Mouse (Mus musculus): ENCODE measurements around the gene Sulf2.

Sulf2 gene

DNA sequence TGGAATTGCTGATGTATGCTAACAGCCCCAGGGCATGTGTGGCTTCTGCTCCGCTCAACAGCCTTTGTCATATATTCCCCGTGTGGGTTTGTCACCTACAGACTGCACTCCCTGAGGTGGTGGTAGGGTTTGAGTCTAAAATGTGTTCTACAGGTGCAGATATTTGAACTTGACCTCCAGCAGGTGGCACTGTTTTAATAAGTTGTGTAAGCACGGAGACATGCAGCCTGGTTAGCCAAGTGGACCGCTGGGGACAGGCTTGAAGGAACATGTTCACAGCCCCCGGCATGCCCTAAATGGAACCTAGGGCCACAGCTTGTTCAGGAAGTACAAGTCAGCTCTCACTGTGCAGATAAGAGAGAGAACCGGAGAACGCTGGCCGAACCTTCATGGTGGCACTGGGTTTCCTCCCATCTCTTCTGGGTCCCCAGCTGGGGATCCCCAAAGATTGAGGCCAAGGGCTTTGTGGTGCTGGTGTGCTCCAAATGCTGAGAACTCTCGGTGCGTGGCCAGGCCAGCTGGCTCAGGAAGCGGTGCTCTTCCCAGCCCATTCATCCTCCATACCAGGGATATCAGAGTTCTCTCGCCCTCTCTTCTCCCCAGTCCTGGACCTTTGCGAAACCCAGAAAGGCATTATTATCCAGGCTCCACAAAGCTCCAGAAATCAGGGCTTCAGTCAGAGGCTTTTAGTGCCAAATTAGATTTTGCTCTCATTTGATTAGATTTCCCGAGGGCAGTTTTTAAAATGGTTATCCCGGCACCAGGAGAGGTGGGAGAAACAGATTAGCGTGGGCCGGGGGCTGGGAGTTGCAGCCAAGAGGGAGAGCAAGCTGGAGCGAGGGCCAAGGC is 57.8 kb downstream of the Sulf2 start:
- no peak for TF ChIP-seq GATA4 (IDR thresholded peaks at IDR 0.05; ENCODE audit: insufficient replicate concordance, low read length)

DNA sequence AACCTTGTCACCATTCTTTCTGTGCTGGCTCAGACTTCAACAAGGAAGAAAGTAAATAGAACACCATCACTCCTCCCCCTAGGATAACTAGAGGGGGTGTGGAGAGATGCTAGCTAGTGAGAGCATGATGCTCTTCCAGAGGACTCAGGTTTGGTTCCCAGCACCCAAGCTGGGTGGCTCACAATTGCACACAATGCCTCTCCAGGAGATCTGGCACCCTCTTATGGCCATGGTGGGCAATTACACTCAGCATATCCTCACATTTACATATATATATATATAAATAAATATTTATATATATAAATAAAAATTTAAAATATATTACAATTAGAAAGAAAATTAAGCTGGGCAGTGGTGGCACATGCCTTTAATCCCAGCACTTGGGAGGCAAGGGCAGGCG is 58.6 kb downstream of the Sulf2 start:
- no peak for TF ChIP-seq GATA4 (IDR thresholded peaks at IDR 0.05; ENCODE audit: insufficient replicate concordance, low read length)

DNA sequence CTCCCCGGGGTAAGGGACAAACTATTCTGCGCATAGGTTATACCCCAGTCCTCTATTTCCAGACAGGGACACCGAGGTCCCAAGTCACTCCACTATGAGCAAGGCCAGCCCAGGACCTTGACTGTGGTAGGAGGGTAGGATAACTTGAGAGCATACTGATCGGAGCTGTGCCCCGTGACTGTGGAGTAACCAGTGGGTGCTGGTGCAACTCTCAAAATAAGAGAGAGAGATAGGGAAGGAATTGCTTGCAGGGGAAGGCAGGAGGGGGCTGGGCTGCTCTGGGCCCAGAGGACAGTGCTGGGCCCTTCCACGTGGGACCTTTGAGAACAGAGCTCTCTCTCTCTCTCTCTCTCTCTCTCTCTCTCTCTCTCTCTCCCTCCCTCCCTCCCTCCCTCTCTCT is 59.2 kb downstream of the Sulf2 start:
- no peak for TF ChIP-seq GATA4 (IDR thresholded peaks at IDR 0.05; ENCODE audit: insufficient replicate concordance, low read length)

DNA sequence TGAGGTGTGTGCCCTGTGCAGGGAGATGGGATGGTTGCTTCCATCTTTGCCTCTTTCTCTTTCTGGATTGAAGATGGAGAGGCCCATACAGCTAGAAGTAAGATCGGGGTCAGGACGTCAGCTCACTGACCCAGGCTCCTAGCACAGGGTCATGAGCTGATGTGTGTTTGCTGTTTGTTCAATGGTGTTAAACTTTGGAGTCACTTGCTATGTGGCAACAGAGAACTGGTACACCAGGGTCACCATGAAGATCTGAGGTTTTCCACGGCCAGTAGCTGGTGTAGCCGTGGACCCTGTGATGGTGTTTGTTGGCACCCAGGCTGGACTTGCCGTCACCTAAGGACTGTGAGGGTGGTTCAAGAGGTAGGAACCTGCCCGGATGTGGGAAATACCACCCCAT is 63.1 kb downstream of the Sulf2 start:
- TF ChIP-seq GATA4 (IDR thresholded peaks at IDR 0.05; ENCODE audit: insufficient replicate concordance, low read length): no peak

DNA sequence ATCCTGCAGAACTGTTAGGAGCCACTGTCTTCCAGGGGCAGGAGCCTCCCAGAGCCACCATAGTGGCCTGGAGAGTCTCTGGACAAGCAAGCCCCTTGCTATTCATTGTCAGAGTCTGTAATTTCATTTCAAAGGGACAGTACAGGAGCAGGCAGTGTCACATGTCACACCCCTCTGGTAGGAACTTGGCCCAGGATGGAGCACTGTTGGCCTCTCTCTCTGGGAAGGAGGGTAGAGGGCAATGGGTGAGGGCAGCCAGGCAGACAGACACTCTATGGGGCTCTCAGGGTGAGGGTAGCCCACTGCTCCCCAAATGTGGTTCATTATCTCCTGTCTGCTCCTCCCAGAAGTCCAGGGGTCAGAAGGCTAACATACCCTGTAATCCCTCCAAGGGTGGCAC is 63.9 kb downstream of the Sulf2 start:
- TF ChIP-seq GATA4 (IDR thresholded peaks at IDR 0.05; ENCODE audit: insufficient replicate concordance, low read length): no peak

DNA sequence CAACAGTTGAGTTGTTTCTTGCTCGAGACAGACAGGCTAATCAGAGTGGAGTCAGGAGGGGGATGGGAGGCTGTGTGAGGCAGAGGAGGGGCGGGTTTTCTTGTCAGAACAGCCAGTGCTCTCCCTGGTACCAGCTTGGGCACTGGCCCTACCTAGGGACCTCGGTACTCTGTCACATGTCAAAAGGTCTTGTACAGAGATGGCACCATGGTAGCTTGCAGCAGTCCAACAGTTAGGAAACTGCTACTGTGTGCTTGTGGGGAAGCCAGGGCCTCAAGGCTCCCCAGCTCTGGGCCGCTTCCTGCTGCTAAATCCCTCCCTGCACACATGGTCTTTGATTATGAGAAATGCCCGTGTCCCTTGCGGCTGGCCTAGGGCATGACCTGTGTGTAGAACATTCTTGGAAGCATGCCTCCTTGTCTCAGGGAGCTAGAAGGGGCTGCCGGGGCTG is 65.3 kb downstream of the Sulf2 start:
- TF ChIP-seq GATA4 (IDR thresholded peaks at IDR 0.05; ENCODE audit: insufficient replicate concordance, low read length): no peak

DNA sequence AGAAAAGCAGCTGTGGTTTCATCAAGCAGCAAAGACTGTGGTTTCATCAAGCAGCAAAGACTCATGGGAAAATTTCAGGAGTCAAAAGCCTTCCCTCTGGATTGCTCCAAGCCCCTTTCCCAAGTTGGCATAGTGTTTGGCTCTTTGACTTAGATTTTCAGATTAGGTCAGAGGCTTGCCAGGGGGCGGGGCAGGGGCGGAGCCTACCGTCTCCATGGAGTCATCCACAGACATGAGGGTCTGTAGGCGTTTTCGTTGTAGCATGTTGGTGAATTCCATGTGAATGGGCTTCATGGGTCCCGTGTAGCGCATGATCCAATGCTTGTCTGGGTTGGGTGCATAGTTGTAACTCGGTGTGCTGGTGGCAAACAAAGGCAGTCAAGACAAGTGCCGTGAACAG is 66.5 kb downstream of the Sulf2 start:
- TF ChIP-seq GATA4 (IDR thresholded peaks at IDR 0.05; ENCODE audit: insufficient replicate concordance, low read length): no peak

DNA sequence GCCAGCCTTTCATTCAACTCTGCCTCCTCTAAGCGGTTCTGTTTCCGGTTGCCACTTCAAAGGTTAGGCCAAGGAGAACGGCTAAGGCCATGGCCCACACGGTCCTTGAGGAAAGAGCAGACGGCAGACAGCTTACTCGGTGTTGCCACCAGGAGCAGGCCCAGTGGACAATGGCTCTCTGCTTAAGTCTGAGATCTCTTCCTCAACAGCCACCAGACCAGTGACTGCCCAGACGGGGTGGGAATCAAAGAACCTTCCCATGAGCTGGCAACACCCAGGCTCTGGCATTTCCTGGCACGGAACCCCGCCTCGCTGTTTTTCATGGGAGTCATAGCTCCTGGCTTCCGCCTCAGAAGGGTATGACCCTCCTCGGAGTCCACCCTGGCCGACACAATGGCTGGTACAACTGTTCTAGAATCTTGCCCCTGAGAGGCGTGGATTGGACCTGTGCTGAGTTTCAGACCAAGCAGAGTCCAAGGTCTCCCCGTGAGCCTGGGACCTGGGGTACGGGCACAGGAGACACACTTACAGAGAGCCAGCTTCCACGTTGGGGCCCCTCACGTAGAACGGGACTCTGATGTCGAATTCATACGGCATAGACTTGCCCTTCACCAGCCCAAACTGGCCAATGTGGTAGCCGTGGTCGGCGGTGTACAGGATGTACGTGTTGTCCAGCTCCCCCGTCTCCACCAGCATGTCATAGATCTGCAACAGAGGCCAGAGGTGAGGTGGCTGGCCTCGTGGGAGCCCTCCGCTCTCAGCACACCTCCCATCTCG is 68.8 kb downstream of the Sulf2 start:
- no peak for TF ChIP-seq GATA4 (IDR thresholded peaks at IDR 0.05; ENCODE audit: insufficient replicate concordance, low read length)

DNA sequence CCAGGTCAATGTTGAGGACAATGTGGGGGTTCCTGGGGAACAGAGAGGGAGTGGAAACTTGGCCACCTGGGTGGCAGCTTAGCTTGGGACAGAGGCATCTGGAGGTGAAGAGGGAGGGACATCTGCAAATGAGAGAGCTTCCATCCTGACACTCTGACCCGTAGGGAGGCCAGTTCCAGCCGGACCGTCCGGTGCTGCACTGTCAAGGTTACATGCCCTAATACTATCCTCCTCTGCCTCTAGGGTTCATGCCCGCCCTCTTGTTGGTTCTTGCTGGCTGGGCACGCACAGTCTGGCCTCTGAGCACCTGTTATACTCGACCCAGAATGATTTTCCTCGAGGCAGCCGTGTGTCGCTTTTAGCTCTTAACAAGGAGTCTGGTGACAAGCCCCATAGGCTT is 69.7 kb downstream of the Sulf2 start:
- no peak for TF ChIP-seq GATA4 (IDR thresholded peaks at IDR 0.05; ENCODE audit: insufficient replicate concordance, low read length)

DNA sequence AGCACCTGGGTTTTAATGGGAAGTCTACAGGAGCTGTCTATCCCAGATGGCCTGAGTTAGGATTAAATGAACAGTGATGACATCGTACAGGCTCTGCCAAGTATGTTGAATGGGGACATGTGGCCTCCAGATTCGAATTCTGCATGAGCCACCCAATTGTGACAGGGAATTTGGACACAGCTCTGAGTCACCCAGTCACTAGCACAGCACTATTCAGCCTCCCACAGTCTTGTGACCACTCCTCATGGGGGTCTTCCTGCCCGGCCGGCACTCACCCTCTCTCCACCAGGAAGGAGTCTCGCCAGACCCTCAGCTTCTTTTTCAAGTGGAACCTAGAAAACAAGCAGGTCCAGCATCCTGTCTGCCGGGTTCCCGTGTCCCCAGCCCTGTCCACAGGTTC is 71.4 kb downstream of the Sulf2 start:
- no peak for TF ChIP-seq GATA4 (IDR thresholded peaks at IDR 0.05; ENCODE audit: insufficient replicate concordance, low read length)

DNA sequence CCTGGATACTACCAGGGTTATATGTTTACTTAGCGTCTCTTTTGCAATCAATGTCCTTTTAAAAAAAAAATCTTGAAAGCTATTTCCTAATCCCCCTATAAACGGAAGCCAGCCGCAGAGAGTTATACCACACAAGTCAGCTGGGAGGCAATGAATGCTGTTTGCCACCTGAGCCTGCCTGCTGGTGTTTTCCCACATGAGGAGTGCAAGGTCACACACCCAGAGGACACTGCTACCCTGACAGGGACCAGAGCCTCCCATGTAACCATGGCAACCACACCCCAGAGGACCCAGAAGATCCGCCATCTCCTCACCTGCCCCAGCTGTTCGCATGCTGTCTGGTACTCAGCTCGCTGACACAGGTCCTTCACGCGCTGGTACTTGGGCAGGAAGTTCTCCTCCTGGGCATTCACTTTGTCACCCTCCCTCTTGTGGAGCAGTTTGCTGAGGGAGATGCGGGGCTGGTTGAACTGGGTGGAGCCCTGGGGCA is 71.9 kb downstream of the Sulf2 start:
- no peak for TF ChIP-seq GATA4 (IDR thresholded peaks at IDR 0.05; ENCODE audit: insufficient replicate concordance, low read length)

DNA sequence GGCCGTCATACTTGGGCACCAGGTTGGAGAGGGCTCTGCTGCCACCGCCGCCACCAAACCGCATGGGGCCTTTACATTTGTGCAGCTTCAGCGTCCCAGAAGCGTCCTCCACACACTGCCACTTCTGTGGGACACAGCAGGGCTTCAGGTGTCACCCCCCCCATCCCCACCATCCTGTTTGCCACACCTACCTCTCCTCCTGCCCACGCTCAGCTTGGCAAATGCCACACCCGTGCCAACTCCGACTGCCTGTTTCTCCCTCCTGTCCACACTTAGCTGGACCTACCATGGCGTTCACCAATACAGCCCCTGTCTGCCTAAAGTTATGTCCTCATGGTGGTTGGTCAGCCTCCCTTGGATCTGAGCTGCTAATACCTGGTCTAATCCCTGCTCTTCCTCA is 72.8 kb downstream of the Sulf2 start:
- no peak for TF ChIP-seq GATA4 (IDR thresholded peaks at IDR 0.05; ENCODE audit: insufficient replicate concordance, low read length)

DNA sequence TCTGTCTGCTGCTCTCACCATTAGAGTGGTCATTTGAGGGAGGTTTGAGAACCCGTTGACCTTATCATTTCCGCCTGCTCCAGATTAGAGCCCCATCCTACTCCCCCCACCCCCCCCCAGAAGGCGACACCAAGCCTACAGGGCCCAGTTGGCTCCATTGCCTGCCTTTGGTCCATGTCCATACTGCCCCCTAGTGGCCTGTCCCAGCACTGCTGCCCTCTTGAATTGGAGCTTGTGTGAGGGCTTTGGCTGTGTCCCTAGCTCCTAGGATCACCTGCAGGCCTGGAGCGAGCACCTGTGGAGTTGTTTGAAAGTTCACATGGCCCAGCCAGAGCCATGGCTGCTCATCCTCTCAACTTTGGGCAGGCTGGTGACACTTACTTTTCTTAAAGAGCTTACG is 73.3 kb downstream of the Sulf2 start:
- TF ChIP-seq GATA4 (IDR thresholded peaks at IDR 0.05; ENCODE audit: insufficient replicate concordance, low read length): no peak

DNA sequence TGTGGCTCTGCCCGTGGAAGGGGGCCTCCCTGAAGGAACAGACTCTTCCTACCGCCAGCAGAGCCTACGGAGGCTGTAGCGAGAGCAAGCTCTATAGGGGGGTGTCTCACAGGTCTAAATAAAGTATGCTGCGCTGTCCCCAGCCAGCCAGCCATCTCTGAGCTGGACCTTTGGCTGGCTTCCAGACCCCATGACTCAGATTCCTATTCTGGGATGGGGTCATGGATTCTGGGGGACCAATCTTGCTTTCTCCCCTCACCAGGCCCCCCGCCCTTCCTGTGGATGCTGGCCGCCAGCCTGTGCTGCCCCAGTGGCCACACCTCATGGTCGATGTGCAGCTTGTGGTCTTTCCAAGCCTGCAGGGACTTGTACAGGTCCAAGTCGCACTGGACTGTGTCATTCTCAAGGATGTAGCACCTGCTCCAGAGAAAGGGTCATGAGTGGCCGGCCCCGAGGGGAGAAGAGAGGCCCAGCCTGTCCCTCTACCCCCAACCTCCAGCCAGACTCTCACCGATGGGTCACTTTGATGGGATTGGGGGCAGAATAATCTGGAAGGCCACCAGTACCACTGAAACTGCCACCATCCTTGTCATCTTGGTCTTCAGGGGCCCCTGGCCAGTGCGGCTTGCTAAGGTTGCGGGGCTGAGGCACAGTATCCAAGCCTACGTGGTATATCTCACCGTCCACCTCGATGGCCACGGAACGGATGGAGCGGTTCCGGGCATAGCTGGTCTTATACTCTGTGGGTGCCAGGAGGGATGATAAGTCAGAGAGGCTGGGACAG is 74.3 kb downstream of the Sulf2 start:
- TF ChIP-seq GATA4 (IDR thresholded peaks at IDR 0.05; ENCODE audit: insufficient replicate concordance, low read length): no peak

All from liver, adult (tissue).